Mouse (Mus musculus): ENCODE results near the gene Rnasek. TPM values are rescaled to one million over a fixed set of nuclear protein-coding genes. Genes with fewer than 3 reads are reported as not detected.

Rnasek gene
- polyA plus RNA-seq, 1 experiment from 2014 or later = 93.5 TPM

- 88% methylated on average over 6 of the region's 6 CpGs for WGBS
- Histone ChIP-seq H3K4me3 (no peak overlapping the region), H3K4me1 (peaks cover 24% of the 10 kb centered on the region), H3K9me3 (replicated peaks) (no peaks in the 10 kb centered on the region), H3K27me3 (ENCODE audit: low read depth, poor library complexity, severe bottlenecking) (peaks cover 58% of the 10 kb centered on the region), H3K36me3 (peaks cover 3% of the 10 kb centered on the region), H3K27ac (no peak overlapping the region)
- no peak for DNase-seq (ENCODE audit: low spot score)
These were observed 27.7 kb downstream of the Rnasek start for GRCm38 (mm10) chr11:70211972-70212371.

GRCm38 (mm10) chr11:70210681-70211080 lies 29.0 kb downstream of the Rnasek start:
- H3K4me3 ChIP-seq = no peak overlapping the region
- no peak overlapping the region for H3K27ac ChIP-seq
- H3K36me3 ChIP-seq = no peaks in the 10 kb centered on the region
- DNase-seq (ENCODE audit: low spot score) = no peak
- H3K27me3 ChIP-seq (ENCODE audit: low read depth, poor library complexity, severe bottlenecking) = peaks cover 50% of the 10 kb centered on the region
- WGBS = 90% methylated on average over 2 of the region's 2 CpGs
- peaks cover 22% of the 10 kb centered on the region for H3K4me1 ChIP-seq
- no peaks in the 10 kb centered on the region for H3K9me3 ChIP-seq (replicated peaks)

GRCm38 (mm10) chr11:70208778-70209388 lies 30.8 kb downstream of the Rnasek start:
- WGBS = 77% methylated on average over 5 of the region's 5 CpGs

GRCm38 (mm10) chr11:70207283-70207682 lies 32.4 kb downstream of the Rnasek start:
- H3K4me1 ChIP-seq = no peaks in the 10 kb centered on the region

More at GRCm38 (mm10) chr11:70208778-70209388, 30.8 kb downstream of the Rnasek start:
- Histone ChIP-seq H3K9me3 (replicated peaks) (no peaks in the 10 kb centered on the region), H3K27ac (no peak overlapping the region), H3K36me3 (no peaks in the 10 kb centered on the region), H3K27me3 (ENCODE audit: low read depth, poor library complexity, severe bottlenecking) (peaks cover 32% of the 10 kb centered on the region), H3K4me1 (peaks cover 4% of the 10 kb centered on the region), H3K4me3 (no peak overlapping the region)
- DNase-seq (ENCODE audit: low spot score) = no peak

GRCm38 (mm10) chr11:70206801-70207200 lies 32.8 kb downstream of the Rnasek start:
- WGBS = 98% methylated on average over 2 of the region's 2 CpGs
- Histone ChIP-seq H3K27me3 (ENCODE audit: low read depth, poor library complexity, severe bottlenecking) (peaks cover 11% of the 10 kb centered on the region; the same call in 1 of the 2 replicates), H3K4me1 (no peaks in the 10 kb centered on the region)

More at GRCm38 (mm10) chr11:70207283-70207682, 32.4 kb downstream of the Rnasek start:
- whole genome bisulfite sequencing = 89% methylated on average over 7 of the region's 7 CpGs
- no peak for DNase-seq (ENCODE audit: low spot score)
- Histone ChIP-seq H3K27ac (no peak overlapping the region), H3K9me3 (replicated peaks) (no peaks in the 10 kb centered on the region), H3K36me3 (no peaks in the 10 kb centered on the region), H3K4me3 (no peak overlapping the region), H3K27me3 (ENCODE audit: low read depth, poor library complexity, severe bottlenecking) (peaks cover 16% of the 10 kb centered on the region)

GRCm38 (mm10) chr11:70201691-70202090 lies 38.0 kb downstream of the Rnasek start:
- peak; percentile 88 for DNase-seq (ENCODE audit: low spot score)
- no peaks in the 10 kb centered on the region for H3K36me3 ChIP-seq
- no peaks in the 10 kb centered on the region for H3K9me3 ChIP-seq (replicated peaks)
- H3K4me1 ChIP-seq = peaks cover 6% of the 10 kb centered on the region; the same call in 1 of the 2 replicates
- H3K27me3 ChIP-seq (ENCODE audit: low read depth, poor library complexity, severe bottlenecking) = 0 out of 2 replicates have a peak, but pooled peaks cover 3% of the 10 kb centered on the region
- H3K4me3 ChIP-seq = no peak overlapping the region
- no peak overlapping the region for H3K27ac ChIP-seq
- WGBS = 37% methylated on average over 5 of the region's 5 CpGs

More at GRCm38 (mm10) chr11:70206801-70207200, 32.8 kb downstream of the Rnasek start:
- Histone ChIP-seq H3K9me3 (replicated peaks) (no peaks in the 10 kb centered on the region), H3K36me3 (no peaks in the 10 kb centered on the region), H3K4me3 (no peak overlapping the region), H3K27ac (no peak overlapping the region)
- no peak for DNase-seq (ENCODE audit: low spot score)

GRCm38 (mm10) chr11:70200036-70200608 lies 39.5 kb downstream of the Rnasek start:
- Histone ChIP-seq H3K36me3 (no peaks in the 10 kb centered on the region), H3K27ac (no peak overlapping the region), H3K9me3 (replicated peaks) (no peaks in the 10 kb centered on the region), H3K27me3 (ENCODE audit: low read depth, poor library complexity, severe bottlenecking) (no peaks in the 10 kb centered on the region), H3K4me3 (no peak overlapping the region), H3K4me1 (peaks cover 6% of the 10 kb centered on the region; the same call in 1 of the 2 replicates)
- 82% methylated on average over 5 of the region's 5 CpGs for WGBS
- DNase-seq (ENCODE audit: low spot score) = no peak

- DNase-seq (ENCODE audit: low spot score) = no peak
- Histone ChIP-seq H3K4me1 (peaks cover 6% of the 10 kb centered on the region; the same call in 1 of the 2 replicates), H3K9me3 (replicated peaks) (no peaks in the 10 kb centered on the region), H3K27ac (no peak overlapping the region), H3K4me3 (no peak overlapping the region), H3K27me3 (ENCODE audit: low read depth, poor library complexity, severe bottlenecking) (no peaks in the 10 kb centered on the region), H3K36me3 (no peaks in the 10 kb centered on the region)
- 85% methylated on average over 8 of the region's 8 CpGs for WGBS
These were observed 40.5 kb downstream of the Rnasek start for GRCm38 (mm10) chr11:70199107-70199506.

- Histone ChIP-seq H3K27ac (no peak overlapping the region), H3K36me3 (no peaks in the 10 kb centered on the region), H3K9me3 (replicated peaks) (no peaks in the 10 kb centered on the region), H3K27me3 (ENCODE audit: low read depth, poor library complexity, severe bottlenecking) (no peaks in the 10 kb centered on the region), H3K4me3 (no peak overlapping the region), H3K4me1 (peaks cover 6% of the 10 kb centered on the region; the same call in 1 of the 2 replicates)
- 91% methylated on average over 3 of the region's 3 CpGs for WGBS
- no peak for DNase-seq (ENCODE audit: low spot score)
These were observed 41.3 kb downstream of the Rnasek start for GRCm38 (mm10) chr11:70198332-70198731.

- H3K9me3 ChIP-seq (replicated peaks) = no peaks in the 10 kb centered on the region
- DNase-seq (ENCODE audit: low spot score) = no peak
- H3K4me3 ChIP-seq = no peak overlapping the region
- no peaks in the 10 kb centered on the region for H3K27me3 ChIP-seq (ENCODE audit: low read depth, poor library complexity, severe bottlenecking)
- no peak overlapping the region for H3K27ac ChIP-seq
- 66% methylated on average over 11 of the region's 11 CpGs for WGBS
- no peaks in the 10 kb centered on the region for H3K36me3 ChIP-seq
- no peaks in the 10 kb centered on the region; the same call in none of the 2 replicates for H3K4me1 ChIP-seq
These were observed 46.0 kb downstream of the Rnasek start for GRCm38 (mm10) chr11:70193354-70194285.

- Histone ChIP-seq H3K27ac (no peak overlapping the region), H3K4me3 (no peak overlapping the region), H3K9me3 (replicated peaks) (no peaks in the 10 kb centered on the region), H3K27me3 (ENCODE audit: low read depth, poor library complexity, severe bottlenecking) (no peaks in the 10 kb centered on the region), H3K36me3 (no peaks in the 10 kb centered on the region), H3K4me1 (no peaks in the 10 kb centered on the region; the same call in none of the 2 replicates)
- DNase-seq (ENCODE audit: low spot score) = no peak
- WGBS = 82% methylated on average over 4 of the region's 4 CpGs
These were observed 47.5 kb downstream of the Rnasek start for GRCm38 (mm10) chr11:70192157-70192556.

GRCm38 (mm10) chr11:70191188-70191587 lies 48.5 kb downstream of the Rnasek start:
- no peak for DNase-seq (ENCODE audit: low spot score)
- 90% methylated on average over 6 of the region's 6 CpGs for WGBS
- Histone ChIP-seq H3K27me3 (ENCODE audit: low read depth, poor library complexity, severe bottlenecking) (no peaks in the 10 kb centered on the region), H3K27ac (no peak overlapping the region), H3K36me3 (no peaks in the 10 kb centered on the region), H3K9me3 (replicated peaks) (no peaks in the 10 kb centered on the region), H3K4me3 (no peak overlapping the region), H3K4me1 (no peaks in the 10 kb centered on the region; the same call in none of the 2 replicates)
